Mouse (Mus musculus) ES-Bruce4 (cell line): Measurements from ENCODE around the gene Gnb2. TPM values are rescaled to one million over a fixed set of nuclear protein-coding genes. Genes with fewer than 3 reads are reported as not detected.

ENCODE experiments used
- H3K27ac ChIP-seq: 2 replicates; pipeline ENCODE4 v1.5.1; 2012; ENCODE audit warnings: low read length, inconsistent platforms; ENCODE audit not compliant: insufficient read depth
- H3K27me3 ChIP-seq: 2 replicates; pipeline ENCODE4 v1.6.1; 2012; ENCODE audit warnings: mild to moderate bottlenecking, low read length, inconsistent platforms; ENCODE audit not compliant: control insufficient read depth, poor library complexity, insufficient read depth, severe bottlenecking
- H3K36me3 ChIP-seq: 2 replicates; pipeline ENCODE4 v1.6.1; 2012; ENCODE audit warnings: inconsistent platforms, mild to moderate bottlenecking, low read length, moderate library complexity; ENCODE audit not compliant: control insufficient read depth, poor library complexity, insufficient read depth, severe bottlenecking
- H3K4me1 ChIP-seq: one replicate; pipeline ENCODE4 v1.8.1; 2011; ENCODE audit warnings: low read length; ENCODE audit not compliant: control insufficient read depth, insufficient read depth
- H3K4me3 ChIP-seq: 2 replicates; pipeline ENCODE4 v1.5.1; 2011; ENCODE audit warnings: low read depth, mild to moderate bottlenecking, low read length
- H3K9ac ChIP-seq: 2 replicates; pipeline ENCODE4 v1.6.1; 2012; ENCODE audit warnings: low read depth, mild to moderate bottlenecking, inconsistent platforms; ENCODE audit not compliant: poor library complexity, severe bottlenecking
- H3K9me3 ChIP-seq: replicated peaks from 2 replicates; pipeline ENCODE4 v1.6.1; 2012; ENCODE audit warnings: mild to moderate bottlenecking, low read length, inconsistent platforms; ENCODE audit not compliant: control insufficient read depth, poor library complexity, insufficient read depth, severe bottlenecking
- CTCF ChIP-seq: IDR thresholded peaks from one replicate; pipeline ENCODE4 v1.8.1; 2011; ENCODE audit warnings: low read depth, low read length
- EP300 ChIP-seq: IDR thresholded peaks from 2 replicates; pipeline ENCODE4 v1.6.1; 2011; ENCODE audit warnings: low read depth, low read length; ENCODE audit not compliant: insufficient read depth
- POLR2A ChIP-seq: IDR thresholded peaks from one replicate; pipeline ENCODE4 v1.8.1; 2011; ENCODE audit warnings: low read length; ENCODE audit not compliant: insufficient read depth
- polyA plus RNA-seq: library from polyadenylated mRNA; stranded (reverse); fragments of >200 nt; gene quantifications from 2 replicates; pipeline ENCODE4 v1.2.4, GENCODE M21; 2011; ENCODE audit warnings: low read depth; ENCODE audit not compliant: missing spikeins, insufficient read depth, insufficient read length

Gene Gnb2
- 208 and 237 TPM in 2 replicates for polyA plus RNA-seq

- Histone ChIP-seq H3K9me3 (no peaks in the 10 kb centered on the region), H3K27me3 (no peaks in the 10 kb centered on the region), H3K9ac (peak within 1 kb of the TSS; percentile 75), H3K27ac (0 out of 2 replicates have a peak within 1 kb of the TSS, but pooled peaks have one; percentile 42), H3K4me3 (peak within 1 kb of the TSS; percentile 91), H3K36me3 (peaks cover 4% of the 10 kb centered on the region), H3K4me1 (no peaks in the 10 kb centered on the region)
- peak; percentile 64 for TF ChIP-seq POLR2A
- TF ChIP-seq CTCF = no peak
- peak; percentile 84 for TF ChIP-seq EP300
Measured at GRCm38 (mm10) chr5:137533117-137533827, at the start of gene Gnb2, which contains the start of gene Epo. TSS of gene Gnb2 (minus strand) at chr5:137533510. TSS of gene Epo (minus strand) at chr5:137533242.

GRCm38 (mm10) chr5:137582702-137583101, 49.4 kb upstream of the Gnb2 start:
- H3K4me1 ChIP-seq = no peaks in the 10 kb centered on the region
- H3K36me3 ChIP-seq = no peaks in the 10 kb centered on the region
- no peak overlapping the region for H3K9ac ChIP-seq
- H3K27ac ChIP-seq = no peak overlapping the region
- no peaks in the 10 kb centered on the region for H3K9me3 ChIP-seq
- no peak for TF ChIP-seq CTCF
- no peak for TF ChIP-seq POLR2A
- no peak for TF ChIP-seq EP300
- H3K27me3 ChIP-seq = no peaks in the 10 kb centered on the region
- H3K4me3 ChIP-seq = no peak overlapping the region

GRCm38 (mm10) chr5:137580246-137580645, 46.9 kb upstream of the Gnb2 start:
- no peak for TF ChIP-seq POLR2A
- TF ChIP-seq CTCF = no peak
- no peak for TF ChIP-seq EP300
- Histone ChIP-seq H3K4me1 (no peaks in the 10 kb centered on the region), H3K27ac (no peak overlapping the region), H3K27me3 (no peaks in the 10 kb centered on the region), H3K36me3 (no peaks in the 10 kb centered on the region), H3K9me3 (no peaks in the 10 kb centered on the region), H3K4me3 (no peak overlapping the region), H3K9ac (no peak overlapping the region)

GRCm38 (mm10) chr5:137574470-137574901, 41.2 kb upstream of the Gnb2 start:
- TF ChIP-seq POLR2A (no peak), CTCF (peak; percentile 35), EP300 (no peak)
- Histone ChIP-seq H3K9ac (no peak overlapping the region), H3K36me3 (no peaks in the 10 kb centered on the region), H3K27ac (no peak overlapping the region), H3K9me3 (no peaks in the 10 kb centered on the region), H3K27me3 (no peaks in the 10 kb centered on the region), H3K4me1 (no peaks in the 10 kb centered on the region), H3K4me3 (peak overlapping the region; percentile 32)

GRCm38 (mm10) chr5:137570691-137571586, 37.6 kb upstream of the Gnb2 start:
- H3K27ac ChIP-seq = no peak overlapping the region
- H3K9me3 ChIP-seq = no peaks in the 10 kb centered on the region
- TF ChIP-seq POLR2A (no peak), CTCF (no peak), EP300 (no peak)
- no peak overlapping the region for H3K9ac ChIP-seq
- H3K4me3 ChIP-seq = no peak overlapping the region
- H3K27me3 ChIP-seq = no peaks in the 10 kb centered on the region
- no peaks in the 10 kb centered on the region for H3K36me3 ChIP-seq
- H3K4me1 ChIP-seq = no peaks in the 10 kb centered on the region
